ENCODE assay signal across 8 mouse cellular contexts in the genomic region with DNA sequence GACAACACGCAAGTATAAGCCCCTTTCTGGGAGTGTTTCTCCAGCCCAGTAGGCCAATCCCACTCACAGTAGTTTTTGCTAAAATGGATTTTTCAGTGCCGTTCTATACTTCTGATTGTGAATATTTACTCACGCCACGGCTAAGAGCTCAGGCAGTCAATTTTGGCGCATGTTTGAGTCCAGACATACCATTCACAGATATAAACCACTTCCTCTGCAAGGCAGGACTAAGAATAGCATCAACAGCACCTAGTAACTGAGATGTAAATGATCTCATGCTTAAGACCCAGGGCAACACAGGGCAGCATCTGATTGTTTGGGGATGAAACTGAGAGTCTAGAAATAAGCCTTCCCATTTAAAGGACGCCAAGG. TPM values are rescaled to one million over a fixed set of nuclear protein-coding genes. Genes with fewer than 3 reads are reported as not detected.
A peak's percentile ranks its signal among the peaks of the same experiment; 100 is the strongest.
DNase-seq lines count a peak whose midpoint lies in the region; ATAC-seq and TF ChIP-seq lines count a peak whose summit lies in the region.

A gene (minus strand): TSS at position 19 of the 372 bp plus-strand sequence.

- peak; percentile 84 for ATAC-seq in CD4-positive, CD25-positive, alpha-beta regulatory T cell, adult 4 months
- ATAC-seq in embryonic facial prominence, embryonic 11.5 days (replicated peaks; ENCODE audit: insufficient number of reproducible peaks, low FRiP score, low TSS enrichment, low read depth): peak; percentile 30; the same call in 1 of the 2 replicates
- ATAC-seq in intestine, embryonic 16.5 days: peak; percentile 36
- ATAC-seq in midbrain, embryonic 16.5 days: peak; percentile 74

- no peaks in the 10 kb centered on the region for H3K27me3 ChIP-seq in kidney, adult 2 months (replicated peaks; ENCODE audit: control insufficient read depth, insufficient read depth, low read length)
- no peaks in the 10 kb centered on the region for H3K27me3 ChIP-seq in embryonic facial prominence, embryonic 11.5 days (ENCODE audit: control insufficient read depth, insufficient read depth, low read length)
- H3K27me3 ChIP-seq in intestine, embryonic 16.5 days (replicated peaks; ENCODE audit: control insufficient read depth, insufficient read depth, low read length): no peaks in the 10 kb centered on the region
- no peaks in the 10 kb centered on the region for H3K27me3 ChIP-seq in midbrain, embryonic 16.5 days (ENCODE audit: control insufficient read depth, insufficient read depth, low read depth, low read length)

- peak within 1 kb of the TSS; percentile 53 for H3K4me2 ChIP-seq in embryonic facial prominence, embryonic 11.5 days (ENCODE audit: low read depth, low read length)
- H3K4me2 ChIP-seq in intestine, embryonic 16.5 days (ENCODE audit: low read depth, low read length): peak within 1 kb of the TSS; percentile 82
- peak within 1 kb of the TSS; percentile 70 for H3K4me2 ChIP-seq in midbrain, embryonic 16.5 days (ENCODE audit: low read length)

- no peak for TF ChIP-seq POLR2A in kidney, adult 2 months (IDR thresholded peaks at IDR 0.05; ENCODE audit: low read depth, low read length)

- 9% methylated on average over 6 of the region's 6 CpGs for WGBS in kidney, adult 2 months
- WGBS in embryonic facial prominence, embryonic 11.5 days: 15% methylated on average over 6 of the region's 6 CpGs
- 7% methylated on average over 6 of the region's 6 CpGs for WGBS in intestine, embryonic 16.5 days
- 3% methylated on average over 6 of the region's 6 CpGs for WGBS in midbrain, embryonic 16.5 days

- no peak for TF ChIP-seq CTCF in kidney, adult 2 months (conservative IDR thresholded peaks at IDR 0.05; ENCODE audit: insufficient read depth, insufficient read length, low read depth, low read length)

- H3K9me3 ChIP-seq in embryonic facial prominence, embryonic 11.5 days (replicated peaks; ENCODE audit: control insufficient read depth, low read length): no peaks in the 10 kb centered on the region
- H3K9me3 ChIP-seq in intestine, embryonic 16.5 days (ENCODE audit: control insufficient read depth, low read length): no peaks in the 10 kb centered on the region
- H3K9me3 ChIP-seq in midbrain, embryonic 16.5 days (replicated peaks; ENCODE audit: control insufficient read depth, low read length, poor library complexity, severe bottlenecking): no peaks in the 10 kb centered on the region

- DNase-seq in kidney, adult 2 months: no peak
- no peak for DNase-seq in kidney, postnatal 4 days
- peak; percentile 3 for DNase-seq in embryonic facial prominence, embryonic 11.5 days (ENCODE audit: low spot score)
- DNase-seq in spleen, adult 18-20 months: no peak
- no peak for DNase-seq in embryo, embryonic 10.5 days (ENCODE audit: low spot score)

- peak within 1 kb of the TSS; percentile 71 for H3K9ac ChIP-seq in embryonic facial prominence, embryonic 11.5 days (replicated peaks; ENCODE audit: low read length)
- H3K9ac ChIP-seq in intestine, embryonic 16.5 days (ENCODE audit: low read depth, low read length): peak within 1 kb of the TSS; percentile 75
- peak within 1 kb of the TSS; percentile 78 for H3K9ac ChIP-seq in midbrain, embryonic 16.5 days (ENCODE audit: low read depth, low read length)

- peak within 1 kb of the TSS; percentile 95 for H3K4me3 ChIP-seq in kidney, adult 2 months (ENCODE audit: insufficient read depth, low read depth, low read length)
- peak within 1 kb of the TSS; percentile 73 for H3K4me3 ChIP-seq in embryonic facial prominence, embryonic 11.5 days (ENCODE audit: low read depth, low read length)
- H3K4me3 ChIP-seq in intestine, embryonic 16.5 days (ENCODE audit: low read length): peak within 1 kb of the TSS; percentile 74
- H3K4me3 ChIP-seq in midbrain, embryonic 16.5 days (ENCODE audit: low read depth, low read length): peak within 1 kb of the TSS; percentile 77

- peaks cover 3% of the 10 kb centered on the region; the same call in 1 of the 2 replicates for H3K4me1 ChIP-seq in kidney, adult 2 months (ENCODE audit: control insufficient read depth, insufficient read depth, low read length)
- H3K4me1 ChIP-seq in embryonic facial prominence, embryonic 11.5 days (ENCODE audit: control insufficient read depth, insufficient read depth, low read length): no peaks in the 10 kb centered on the region
- peaks cover 9% of the 10 kb centered on the region; the same call in 1 of the 2 replicates for H3K4me1 ChIP-seq in intestine, embryonic 16.5 days (ENCODE audit: control insufficient read depth, insufficient read depth, low read length)
- H3K4me1 ChIP-seq in midbrain, embryonic 16.5 days (ENCODE audit: control insufficient read depth, insufficient read depth, low read length): peaks cover 5% of the 10 kb centered on the region

- H3K36me3 ChIP-seq in kidney, adult 2 months (ENCODE audit: control insufficient read depth, insufficient read depth, low read length): no peaks in the 10 kb centered on the region
- no peaks in the 10 kb centered on the region for H3K36me3 ChIP-seq in embryonic facial prominence, embryonic 11.5 days (replicated peaks; ENCODE audit: control insufficient read depth, insufficient read depth, low read depth, low read length)
- no peaks in the 10 kb centered on the region for H3K36me3 ChIP-seq in intestine, embryonic 16.5 days (ENCODE audit: control insufficient read depth, insufficient read depth, low read length)
- H3K36me3 ChIP-seq in midbrain, embryonic 16.5 days (ENCODE audit: control insufficient read depth, insufficient read depth, low read length): no peaks in the 10 kb centered on the region

- H3K27ac ChIP-seq in kidney, adult 2 months (ENCODE audit: insufficient read depth, low read depth, low read length): 0 out of 2 replicates have a peak within 1 kb of the TSS, but pooled peaks have one; percentile 13
- 0 out of 2 replicates have a peak within 1 kb of the TSS, but pooled peaks have one; percentile 22 for H3K27ac ChIP-seq in embryonic facial prominence, embryonic 11.5 days (replicated peaks; ENCODE audit: low read depth, low read length)
- peak within 1 kb of the TSS; percentile 76 for H3K27ac ChIP-seq in intestine, embryonic 16.5 days (ENCODE audit: low read length)
- H3K27ac ChIP-seq in midbrain, embryonic 16.5 days (ENCODE audit: low read length): peak within 1 kb of the TSS; percentile 91

RNA-seq across cellular contexts. Expression of the gene that starts here (rescaled TPM):
- polyA plus RNA-seq in kidney, adult 2 months (2012; rRNA removed): 3.0 and 3.4 TPM in 2 replicates
- polyA plus RNA-seq in CD4-positive, CD25-positive, alpha-beta regulatory T cell, adult 4 months (2017; shearing (Covaris generic)): 1 to 10 TPM; 7.9 to 8.6 TPM
- 53.4 and 64.5 TPM in 2 replicates for polyA plus RNA-seq in embryonic facial prominence, embryonic 11.5 days (2014; fragmentation: Nextera tagmentation; extraction: Ambion mirVana)
- 13.3 and 14.1 TPM in 2 replicates for polyA plus RNA-seq in intestine, embryonic 16.5 days (2015; fragmentation: Nextera tagmentation; extraction: Ambion mirVana)
- 32.7 and 41.2 TPM in 2 replicates for polyA plus RNA-seq in midbrain, embryonic 16.5 days (2015; fragmentation: Nextera tagmentation; extraction: Ambion mirVana)

Comparison
In these comparisons a context has a peak if more than half of its experiments do, and no peak if none do; other contexts are left out.
1. H3K27ac ChIP-seq: peak in every context shown above with its lines; median percentile 91 in midbrain, embryonic 16.5 days; 76 in intestine, embryonic 16.5 days; 22 in embryonic facial prominence, embryonic 11.5 days; 13 in kidney, adult 2 months.
2. ATAC-seq: peak in every context shown above with its lines; median percentile 84 in CD4-positive, CD25-positive, alpha-beta regulatory T cell, adult 4 months; 74 in midbrain, embryonic 16.5 days; 36 in intestine, embryonic 16.5 days; 30 in embryonic facial prominence, embryonic 11.5 days.